Mouse (Mus musculus) forebrain, embryonic 13.5 days (tissue): Measurements from ENCODE around the gene Cited4. TPM values are rescaled to one million over a fixed set of nuclear protein-coding genes. Genes with fewer than 3 reads are reported as not detected.
A peak's percentile ranks its signal among the peaks of the same experiment; 100 is the strongest.

ENCODE experiments used
- ATAC-seq: fragments of 200-750 bp; cut with Nextera tagmentation; 2 replicates; pipeline ENCODE4 v1.8.0; 2017
- H3K27ac ChIP-seq: fragments of 300-500 bp; sonication (generic); 2 replicates; pipeline ENCODE4 v1.5.1; 2015; ENCODE audit warnings: inconsistent platforms, mild to moderate bottlenecking, moderate library complexity
- H3K27me3 ChIP-seq: fragments of 300-500 bp; sonication (generic); 2 replicates; pipeline ENCODE4 v1.6.1; 2015; ENCODE audit warnings: mild to moderate bottlenecking, inconsistent platforms
- H3K36me3 ChIP-seq: fragments of 300-500 bp; sonication (generic); 2 replicates; pipeline ENCODE4 v1.6.1; 2015; ENCODE audit warnings: mild to moderate bottlenecking, inconsistent platforms; ENCODE audit not compliant: poor library complexity, severe bottlenecking
- H3K4me1 ChIP-seq: fragments of 300-500 bp; sonication (generic); 2 replicates; pipeline ENCODE4 v1.6.1; 2015; ENCODE audit warnings: inconsistent platforms
- H3K4me2 ChIP-seq: fragments of 300-500 bp; sonication (generic); 2 replicates; pipeline ENCODE4 v1.6.1; 2015; ENCODE audit warnings: inconsistent platforms, mild to moderate bottlenecking, moderate library complexity
- H3K4me3 ChIP-seq: fragments of 300-500 bp; sonication (generic); 2 replicates; pipeline ENCODE4 v1.5.1; 2015; ENCODE audit warnings: mild to moderate bottlenecking, inconsistent platforms
- H3K9ac ChIP-seq: fragments of 300-500 bp; sonication (generic); 2 replicates; pipeline ENCODE4 v1.6.1; 2015; ENCODE audit warnings: mild to moderate bottlenecking, inconsistent platforms
- H3K9me3 ChIP-seq: fragments of 300-500 bp; sonication (generic); replicated peaks from 2 replicates; pipeline ENCODE4 v1.6.1; 2016; ENCODE audit warnings: inconsistent platforms
- WGBS: fragments of 180-500 bp; shearing (Covaris S2); methylation state at CpG from one replicate; pipeline ENCODE4 v1.1.7; 2015; 5-methylcytosine and 5-hydroxymethylcytosine counted together
- polyA plus RNA-seq: library from polyadenylated mRNA; unstranded; fragments of >200 nt; fragmentation: Nextera tagmentation; extraction: Ambion mirVana; gene quantifications from 2 replicates; pipeline ENCODE4 v1.2.1, GENCODE M21; 2015

Gene Cited4
- polyA plus RNA-seq, 1 experiment from 2014 or later = 0.44 TPM

GRCm38 (mm10) chr4:120683278-120683997, 17.1 kb downstream of the Cited4 start:
- Histone ChIP-seq H3K9me3 (no peaks in the 10 kb centered on the region), H3K9ac (no peak overlapping the region), H3K4me2 (no peak overlapping the region), H3K4me3 (no peak overlapping the region), H3K36me3 (no peaks in the 10 kb centered on the region), H3K4me1 (no peaks in the 10 kb centered on the region), H3K27me3 (no peaks in the 10 kb centered on the region), H3K27ac (no peak overlapping the region)
- ATAC-seq = no peak
- 60% methylated on average over 9 of the region's 9 CpGs for WGBS

GRCm38 (mm10) chr4:120687282-120687681, 20.9 kb downstream of the Cited4 start:
- Histone ChIP-seq H3K27ac (no peak overlapping the region), H3K4me3 (no peak overlapping the region), H3K36me3 (no peaks in the 10 kb centered on the region), H3K4me2 (no peak overlapping the region), H3K4me1 (no peaks in the 10 kb centered on the region), H3K9me3 (no peaks in the 10 kb centered on the region), H3K27me3 (no peaks in the 10 kb centered on the region), H3K9ac (no peak overlapping the region)
- WGBS = 51% methylated on average over 6 of the region's 6 CpGs
- ATAC-seq = no peak

- Histone ChIP-seq H3K27ac (no peak overlapping the region), H3K4me3 (no peak overlapping the region), H3K4me2 (no peak overlapping the region), H3K4me1 (no peaks in the 10 kb centered on the region), H3K9ac (no peak overlapping the region), H3K36me3 (no peaks in the 10 kb centered on the region), H3K27me3 (0 out of 2 replicates have a peak, but pooled peaks cover 4% of the 10 kb centered on the region), H3K9me3 (no peaks in the 10 kb centered on the region)
- WGBS = 73% methylated on average over 6 of the region's 6 CpGs
- no peak for ATAC-seq
Measured at GRCm38 (mm10) chr4:120689317-120689716, 22.9 kb downstream of the Cited4 start.

GRCm38 (mm10) chr4:120692717-120693116, 26.3 kb downstream of the Cited4 start:
- Histone ChIP-seq H3K9ac (no peak overlapping the region), H3K27me3 (peaks cover 13% of the 10 kb centered on the region), H3K4me2 (no peak overlapping the region), H3K9me3 (no peaks in the 10 kb centered on the region), H3K27ac (no peak overlapping the region), H3K4me1 (no peaks in the 10 kb centered on the region), H3K36me3 (no peaks in the 10 kb centered on the region), H3K4me3 (no peak overlapping the region)
- no peak for ATAC-seq
- WGBS = 36% methylated on average over 10 of the region's 10 CpGs

- Histone ChIP-seq H3K36me3 (no peaks in the 10 kb centered on the region), H3K9me3 (no peaks in the 10 kb centered on the region), H3K27me3 (peaks cover 43% of the 10 kb centered on the region), H3K4me1 (no peaks in the 10 kb centered on the region), H3K4me2 (no peak overlapping the region), H3K27ac (no peak overlapping the region), H3K9ac (no peak overlapping the region), H3K4me3 (no peak overlapping the region)
- WGBS = 84% methylated on average over 8 of the region's 8 CpGs
- ATAC-seq = no peak
Measured at GRCm38 (mm10) chr4:120697353-120697752, 31.0 kb downstream of the Cited4 start.

GRCm38 (mm10) chr4:120697799-120698484, 31.6 kb downstream of the Cited4 start:
- 14% methylated on average over 33 of the region's 35 CpGs for WGBS
- H3K36me3 ChIP-seq = no peaks in the 10 kb centered on the region
- 0 out of 2 replicates have a peak, but pooled peaks have one; percentile 19 for ATAC-seq
- H3K27me3 ChIP-seq = peaks cover 43% of the 10 kb centered on the region
- no peak overlapping the region; the same call in 1 of the 2 replicates for H3K4me3 ChIP-seq
- H3K4me2 ChIP-seq = peak overlapping the region; percentile 41
- H3K27ac ChIP-seq = no peak overlapping the region
- no peaks in the 10 kb centered on the region for H3K4me1 ChIP-seq
- H3K9ac ChIP-seq = no peak overlapping the region
- no peaks in the 10 kb centered on the region for H3K9me3 ChIP-seq

GRCm38 (mm10) chr4:120701180-120701579, 34.8 kb downstream of the Cited4 start:
- 86% methylated on average over 3 of the region's 3 CpGs for WGBS
- H3K4me1 ChIP-seq = no peaks in the 10 kb centered on the region
- H3K4me2 ChIP-seq = no peak overlapping the region
- H3K27ac ChIP-seq = no peak overlapping the region
- ATAC-seq = no peak
- no peak overlapping the region for H3K4me3 ChIP-seq
- no peaks in the 10 kb centered on the region for H3K9me3 ChIP-seq
- peaks cover 38% of the 10 kb centered on the region for H3K27me3 ChIP-seq
- H3K9ac ChIP-seq = no peak overlapping the region
- no peaks in the 10 kb centered on the region for H3K36me3 ChIP-seq

GRCm38 (mm10) chr4:120702056-120702455, 35.7 kb downstream of the Cited4 start:
- Histone ChIP-seq H3K9ac (no peak overlapping the region), H3K4me2 (no peak overlapping the region), H3K27me3 (peaks cover 36% of the 10 kb centered on the region), H3K36me3 (no peaks in the 10 kb centered on the region), H3K9me3 (no peaks in the 10 kb centered on the region), H3K4me1 (no peaks in the 10 kb centered on the region), H3K27ac (no peak overlapping the region), H3K4me3 (no peak overlapping the region)
- ATAC-seq = peak; percentile 48; the same call in 1 of the 2 replicates
- WGBS = 78% methylated on average over 8 of the region's 8 CpGs

- Histone ChIP-seq H3K36me3 (no peaks in the 10 kb centered on the region), H3K9me3 (no peaks in the 10 kb centered on the region), H3K4me2 (no peak overlapping the region), H3K9ac (no peak overlapping the region), H3K4me1 (no peaks in the 10 kb centered on the region), H3K27ac (no peak overlapping the region), H3K4me3 (no peak overlapping the region), H3K27me3 (peaks cover 32% of the 10 kb centered on the region)
- ATAC-seq = no peak
- WGBS = 85% methylated on average over 2 of the region's 2 CpGs
Measured at GRCm38 (mm10) chr4:120702511-120702910, 36.1 kb downstream of the Cited4 start.

- WGBS = 76% methylated on average over 12 of the region's 12 CpGs
- H3K36me3 ChIP-seq = no peaks in the 10 kb centered on the region
- H3K27me3 ChIP-seq = peaks cover 19% of the 10 kb centered on the region; the same call in 1 of the 2 replicates
- no peaks in the 10 kb centered on the region for H3K9me3 ChIP-seq
- no peak overlapping the region for H3K27ac ChIP-seq
- no peak overlapping the region for H3K9ac ChIP-seq
- no peak for ATAC-seq
- no peak overlapping the region for H3K4me2 ChIP-seq
- H3K4me1 ChIP-seq = peaks cover 26% of the 10 kb centered on the region
- no peak overlapping the region for H3K4me3 ChIP-seq
Measured at GRCm38 (mm10) chr4:120712236-120712635, 45.9 kb downstream of the Cited4 start.

- WGBS = 93% methylated on average over 6 of the region's 6 CpGs
Measured at GRCm38 (mm10) chr4:120713021-120713420, 46.6 kb downstream of the Cited4 start.

GRCm38 (mm10) chr4:120713856-120714497, 47.6 kb downstream of the Cited4 start:
- H3K9me3 ChIP-seq = no peaks in the 10 kb centered on the region
- ATAC-seq = no peak
- peaks cover 26% of the 10 kb centered on the region for H3K4me1 ChIP-seq
- no peak overlapping the region for H3K9ac ChIP-seq
- no peaks in the 10 kb centered on the region for H3K36me3 ChIP-seq
- no peak overlapping the region for H3K4me3 ChIP-seq
- H3K4me2 ChIP-seq = no peak overlapping the region
- H3K27ac ChIP-seq = no peak overlapping the region
- H3K27me3 ChIP-seq = peaks cover 35% of the 10 kb centered on the region
- 81% methylated on average over 6 of the region's 6 CpGs for WGBS

More at GRCm38 (mm10) chr4:120713021-120713420, 46.6 kb downstream of the Cited4 start:
- Histone ChIP-seq H3K9me3 (no peaks in the 10 kb centered on the region), H3K36me3 (no peaks in the 10 kb centered on the region), H3K4me2 (no peak overlapping the region), H3K4me1 (peaks cover 26% of the 10 kb centered on the region), H3K4me3 (no peak overlapping the region), H3K27me3 (peaks cover 27% of the 10 kb centered on the region), H3K9ac (no peak overlapping the region), H3K27ac (no peak overlapping the region)
- ATAC-seq = no peak
